1 mouse cellular context compared by ENCODE assay signal in the genomic region with DNA sequence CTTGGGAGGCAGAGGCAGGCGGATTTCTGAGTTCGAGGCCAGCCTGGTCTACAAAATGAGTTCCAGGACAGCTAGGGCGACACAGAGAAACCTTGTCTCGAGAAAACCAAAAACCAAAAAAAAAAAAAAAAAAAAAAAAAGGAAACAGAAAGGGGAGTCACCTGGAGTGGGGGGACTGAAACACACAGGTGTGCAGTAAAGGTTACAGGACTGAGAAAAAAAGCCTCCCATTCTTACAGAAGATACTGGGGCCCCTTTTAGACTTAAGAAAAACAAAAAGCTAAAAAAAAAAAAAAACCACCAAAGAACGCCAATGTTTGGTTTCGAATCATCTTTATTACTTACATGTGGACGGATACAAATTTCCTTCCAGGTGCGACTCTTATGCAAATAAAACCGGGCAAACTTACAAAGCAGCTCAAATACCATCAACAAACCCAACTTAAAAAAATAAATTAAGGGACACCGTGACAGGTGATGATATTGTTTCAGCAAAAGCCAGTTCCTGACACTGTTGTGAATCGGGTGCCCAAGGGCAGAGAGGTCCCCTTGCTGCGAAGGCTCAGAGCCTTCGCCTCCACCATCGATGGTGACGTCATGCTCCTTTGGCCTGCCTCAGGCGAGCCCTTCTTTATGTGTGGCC.
A peak's percentile ranks its signal among the peaks of the same experiment; 100 is the strongest.
TF ChIP-seq lines count a peak whose summit lies in the region.

No protein-coding gene starts in this region.

TF ChIP-seq in CH12.LX, 34 proteins besides CTCF, POLR2A, EP300 and RAD21:
- TF ChIP-seq ZNF384 (IDR thresholded peaks at IDR 0.05; ENCODE audit: low read depth, low read length) (peak; percentile 92), ZKSCAN1 (IDR thresholded peaks at IDR 0.05; ENCODE audit: borderline replicate concordance, low read depth, low read length) (no peak), TBP (conservative IDR thresholded peaks at IDR 0.05; ENCODE audit: low read depth, low read length) (no peak), JUND (conservative IDR thresholded peaks at IDR 0.05; ENCODE audit: low read depth, low read length) (0 out of 2 replicates have a peak, but pooled peaks have one; percentile 22), HCFC1 (IDR thresholded peaks at IDR 0.05; ENCODE audit: low read depth, low read length) (no peak), POLR2AphosphoS2 (IDR thresholded peaks at IDR 0.05; ENCODE audit: low read depth, low read length) (no peak), IRF4 (IDR thresholded peaks at IDR 0.05; ENCODE audit: low read depth, low read length) (peak; percentile 15; the same call in 1 of the 2 replicates), USF2 (conservative IDR thresholded peaks at IDR 0.05; ENCODE audit: low read depth, low read length) (no peak), TCF12 (IDR thresholded peaks at IDR 0.05; ENCODE audit: low read depth, low read length) (peak; percentile 51; the same call in 1 of the 2 replicates), ETS1 (conservative IDR thresholded peaks at IDR 0.05; ENCODE audit: low read depth, low read length) (0 out of 2 replicates have a peak, but pooled peaks have one; percentile 14)
